Mouse (Mus musculus) spleen, embryonic (tissue): Measurements from ENCODE around the gene Dagla.

ENCODE experiments used
- CTCF ChIA-PET: fragments of 350-600 bp; sonication (Branson Sonifier 250); formaldehyde crosslinking; loops from one replicate; lab custom pipeline; 2022; lab: Charles Lee

The Dagla gene

GRCm38 (mm10) chr19:10240654-10241305 is 63.9 kb downstream of the Dagla start, which contains the start of gene Myrf:
Gene Myrf (minus strand): TSS chr19:10240748.
- CTCF ChIA-PET: interaction anchor here (0.6 kb wide), 1 partner anchor 100 kb away, joined by 7 read pairs; no protein-coding TSS in a partner anchor

GRCm38 (mm10) chr19:10239975-10240653 is 64.6 kb downstream of the Dagla start:
- CTCF ChIA-PET: no interaction called here

- CTCF ChIA-PET: no interaction called here
These were observed 65.3 kb downstream of the Dagla start for GRCm38 (mm10) chr19:10239419-10239818.

GRCm38 (mm10) chr19:10238477-10238876 is 66.2 kb downstream of the Dagla start:
- CTCF ChIA-PET: no interaction called here

GRCm38 (mm10) chr19:10235784-10236565 is 68.7 kb downstream of the Dagla start:
- CTCF ChIA-PET: no interaction called here

- CTCF ChIA-PET: no interaction called here
These were observed 72.2 kb downstream of the Dagla start for GRCm38 (mm10) chr19:10232327-10233017.

GRCm38 (mm10) chr19:10231871-10232270 is 72.8 kb downstream of the Dagla start:
- CTCF ChIA-PET: no interaction called here

- CTCF ChIA-PET: no interaction called here
These were observed 73.7 kb downstream of the Dagla start for GRCm38 (mm10) chr19:10231016-10231415.

GRCm38 (mm10) chr19:10225767-10226166 is 78.9 kb downstream of the Dagla start:
- CTCF ChIA-PET: no interaction called here

GRCm38 (mm10) chr19:10224637-10225453 is 79.8 kb downstream of the Dagla start:
- CTCF ChIA-PET: no interaction called here

- CTCF ChIA-PET: no interaction called here
These were observed 81.1 kb downstream of the Dagla start for GRCm38 (mm10) chr19:10223561-10223960.

- CTCF ChIA-PET: no interaction called here
These were observed 82.0 kb downstream of the Dagla start for GRCm38 (mm10) chr19:10222656-10223055.

- CTCF ChIA-PET: no interaction called here
These were observed 83.1 kb downstream of the Dagla start for GRCm38 (mm10) chr19:10221585-10221984.

- CTCF ChIA-PET: no interaction called here
These were observed 85.1 kb downstream of the Dagla start for GRCm38 (mm10) chr19:10219593-10219992.

- CTCF ChIA-PET: interaction anchor here (0.7 kb wide), 1 partner anchor 65 kb away, joined by 3 read pairs; no protein-coding TSS in a partner anchor
These were observed 85.6 kb downstream of the Dagla start for GRCm38 (mm10) chr19:10219108-10219507.

- CTCF ChIA-PET: no interaction called here
These were observed 88.6 kb downstream of the Dagla start for GRCm38 (mm10) chr19:10216101-10216500.

GRCm38 (mm10) chr19:10213796-10214471 is 90.7 kb downstream of the Dagla start:
- CTCF ChIA-PET: no interaction called here

GRCm38 (mm10) chr19:10210885-10211284 is 93.8 kb downstream of the Dagla start:
- CTCF ChIA-PET: interaction anchor here (0.6 kb wide), 1 partner anchor 227 kb away, joined by 3 read pairs; no protein-coding TSS in a partner anchor

GRCm38 (mm10) chr19:10208851-10209250 is 95.8 kb downstream of the Dagla start:
- CTCF ChIA-PET: no interaction called here

- CTCF ChIA-PET: no interaction called here
These were observed 99.6 kb downstream of the Dagla start for GRCm38 (mm10) chr19:10205051-10205450.
